Mouse (Mus musculus): ENCODE data around the gene Abr.

DNA sequence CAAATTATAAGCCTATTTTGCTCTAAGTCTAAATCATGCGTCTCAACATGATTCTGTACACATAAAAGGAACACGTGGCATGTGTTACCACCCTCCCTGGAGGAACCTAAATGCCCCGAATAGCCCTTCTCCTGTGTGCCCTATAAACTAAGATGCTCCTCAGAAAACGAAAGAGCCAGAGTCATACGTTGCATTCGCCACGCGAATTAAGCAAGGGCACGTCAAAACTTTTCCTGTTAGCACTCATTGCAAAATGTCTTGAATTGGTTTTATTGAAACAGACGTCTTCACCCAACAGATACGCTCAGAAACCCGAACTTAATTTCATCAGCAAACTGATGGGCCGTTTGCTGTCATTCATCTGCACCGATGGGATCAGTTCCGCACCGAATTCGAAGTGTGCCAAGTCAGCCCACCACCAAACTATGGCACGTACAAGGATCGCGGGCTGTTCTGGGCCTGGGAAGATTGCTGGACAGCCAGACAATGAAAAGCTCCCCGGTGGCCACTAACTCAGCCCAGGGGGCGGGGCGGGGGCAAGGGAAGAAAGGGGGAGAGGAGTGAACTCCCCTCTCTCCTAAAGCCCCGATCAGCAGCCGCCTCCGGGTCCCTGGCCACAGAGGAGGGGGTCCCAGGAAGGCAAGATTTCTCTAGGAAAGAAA, 224.3 kb downstream of the Abr start:
- TF ChIP-seq POLR2A (IDR thresholded peaks at IDR 0.05; ENCODE audit: low read depth, low read length), result peak; percentile 56
- no peak for TF ChIP-seq CTCF (IDR thresholded peaks at IDR 0.05; ENCODE audit: borderline replicate concordance, insufficient read depth, low read length)
